Mouse (Mus musculus) macrophage (primary cell): ENCODE data around the gene Galr2. TPM values are rescaled to one million over a fixed set of nuclear protein-coding genes. Genes with fewer than 3 reads are reported as not detected.
"Not testable (repeated sequence)": the region's sequence is repeated elsewhere in the genome, so short reads cannot be mapped to it uniquely, and the experiment has no call there.

Source experiments
- H3K27ac ChIP-seq: fragments of 350-480 bp; formaldehyde crosslinking; 2 replicates; pipeline ENCODE4 v1.9.0; 2021
- H3K36me3 ChIP-seq: fragments of 350-480 bp; formaldehyde crosslinking; 2 replicates; pipeline ENCODE4 v1.9.0; 2021; ENCODE audit errors: inconsistent target
- H3K4me3 ChIP-seq: fragments of 350-480 bp; formaldehyde crosslinking; 2 replicates; pipeline ENCODE4 v1.9.0; 2021; ENCODE audit errors: inconsistent target
- H3K79me2 ChIP-seq: fragments of 350-480 bp; formaldehyde crosslinking; 2 replicates; pipeline ENCODE4 v1.9.0; 2021; ENCODE audit errors: inconsistent target
- WGBS: methylation state at CpG from one replicate; pipeline ENCODE4 v1.1.7; 2026; ENCODE audit warnings: inconsistent platforms; ENCODE audit not compliant: missing documents; 5-methylcytosine and 5-hydroxymethylcytosine counted together
- polyA plus RNA-seq: library from polyadenylated mRNA; stranded (reverse); fragments of 250-400 nt; gene quantifications from 3 replicates; pipeline ENCODE4 v1.2.4, GENCODE M21; 2018; ENCODE audit warnings: inconsistent platforms

Galr2 gene
- polyA plus RNA-seq, 1 experiment from 2014 or later: not detected

GRCm38 (mm10) chr11:116255982-116256675 lies 24.6 kb upstream of the Galr2 start:
- H3K27ac ChIP-seq: no peak overlapping the region
- peaks cover 57% of the 10 kb centered on the region for H3K36me3 ChIP-seq
- H3K4me3 ChIP-seq: no peak overlapping the region
- WGBS: 52% methylated on average over 9 of the region's 9 CpGs
- H3K79me2 ChIP-seq: no peaks in the 10 kb centered on the region; the same call in 1 of the 2 replicates

GRCm38 (mm10) chr11:116259461-116259860 lies 21.3 kb upstream of the Galr2 start:
- H3K27ac ChIP-seq: peak overlapping the region; percentile 15; the same call in 1 of the 2 replicates

GRCm38 (mm10) chr11:116260259-116260658 lies 20.5 kb upstream of the Galr2 start:
- H3K27ac ChIP-seq: no peak overlapping the region
- WGBS: 54% methylated on average over 7 of the region's 7 CpGs

More at GRCm38 (mm10) chr11:116259461-116259860, 21.3 kb upstream of the Galr2 start:
- H3K4me3 ChIP-seq: no peak overlapping the region
- H3K79me2 ChIP-seq: no peaks in the 10 kb centered on the region; the same call in 1 of the 2 replicates
- 20% methylated on average over 8 of the region's 8 CpGs for WGBS
- peaks cover 59% of the 10 kb centered on the region for H3K36me3 ChIP-seq

GRCm38 (mm10) chr11:116265352-116265751 lies 15.4 kb upstream of the Galr2 start:
- WGBS: 27% methylated on average over 11 of the region's 11 CpGs
- Histone ChIP-seq H3K27ac (no peak overlapping the region), H3K4me3 (no peak overlapping the region), H3K36me3 (peaks cover 80% of the 10 kb centered on the region), H3K79me2 (peaks cover 15% of the 10 kb centered on the region)

More at GRCm38 (mm10) chr11:116260259-116260658, 20.5 kb upstream of the Galr2 start:
- H3K36me3 ChIP-seq: peaks cover 67% of the 10 kb centered on the region
- H3K79me2 ChIP-seq: no peaks in the 10 kb centered on the region; the same call in 1 of the 2 replicates
- H3K4me3 ChIP-seq: no peak overlapping the region

GRCm38 (mm10) chr11:116265850-116266249 lies 14.9 kb upstream of the Galr2 start:
- Histone ChIP-seq H3K36me3 (peaks cover 78% of the 10 kb centered on the region), H3K79me2 (peaks cover 20% of the 10 kb centered on the region), H3K4me3 (no peak overlapping the region), H3K27ac (no peak overlapping the region)
- 28% methylated on average over 2 of the region's 4 CpGs for WGBS

DNA sequence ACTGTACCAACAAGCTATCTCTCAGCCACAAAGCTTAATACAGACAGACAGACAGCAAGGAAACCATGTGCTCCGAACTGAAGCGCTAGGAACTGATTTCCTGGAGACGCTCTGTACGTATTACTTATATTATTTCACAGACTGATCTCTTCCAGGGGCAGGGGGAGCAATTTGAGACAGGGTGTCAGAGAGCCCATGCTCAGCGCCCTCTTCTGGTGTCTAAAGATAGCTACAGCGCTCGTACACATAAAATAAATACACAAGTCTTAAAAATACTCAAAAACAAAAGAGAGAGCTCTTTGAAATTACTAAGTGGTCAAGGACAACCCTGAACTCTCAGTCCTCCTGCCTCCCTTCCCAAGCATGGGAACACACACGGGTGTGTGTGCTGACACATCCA lies 13.1 kb upstream of the Galr2 start:
- H3K4me3 ChIP-seq: no peak overlapping the region
- peaks cover 38% of the 10 kb centered on the region for H3K79me2 ChIP-seq
- no peak overlapping the region for H3K27ac ChIP-seq
- H3K36me3 ChIP-seq: peaks cover 65% of the 10 kb centered on the region
- 87% methylated on average over 6 of the region's 8 CpGs for WGBS

DNA sequence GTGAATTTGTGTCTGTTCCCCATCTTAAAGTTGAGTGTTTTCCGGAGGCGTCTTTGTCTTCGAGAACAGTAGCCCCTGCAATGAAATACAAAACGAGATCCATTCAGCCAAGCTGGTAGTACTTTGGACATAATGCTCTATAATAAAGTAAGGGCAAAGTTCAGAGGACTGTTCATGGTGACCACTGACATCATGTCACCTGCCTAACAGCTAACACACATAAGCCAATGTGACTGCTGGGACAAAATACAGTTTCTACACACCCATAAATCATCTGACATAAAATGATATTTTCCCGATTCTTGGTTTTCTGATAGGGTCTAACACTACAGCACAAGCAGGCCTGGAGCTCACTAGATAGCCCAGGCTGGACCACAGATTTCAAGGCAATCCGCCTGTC lies 12.4 kb upstream of the Galr2 start:
- H3K36me3 ChIP-seq: peaks cover 58% of the 10 kb centered on the region
- H3K79me2 ChIP-seq: peaks cover 45% of the 10 kb centered on the region
- H3K27ac ChIP-seq: no peak overlapping the region
- H3K4me3 ChIP-seq: no peak overlapping the region
- WGBS: 98% methylated on average over 6 of the region's 6 CpGs

DNA sequence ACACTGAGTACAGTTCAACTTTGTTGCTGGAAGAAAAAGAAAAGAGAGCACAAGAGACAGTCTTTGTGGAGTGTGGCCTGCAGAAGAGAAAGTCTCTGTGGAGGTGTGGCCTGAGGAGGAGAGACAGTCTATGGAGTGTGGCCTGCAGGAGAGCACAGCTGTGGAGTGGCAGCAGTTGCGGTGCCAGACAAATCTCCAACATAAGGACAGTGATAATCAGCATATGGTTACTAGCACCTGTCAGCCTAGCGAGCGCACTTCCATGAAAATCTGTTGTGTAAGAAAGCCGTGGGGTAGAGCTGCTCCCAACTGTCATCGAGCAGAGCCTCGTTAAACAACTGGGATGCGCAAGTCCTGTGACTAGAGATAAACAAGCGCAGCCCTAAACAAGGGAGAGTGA lies 11.2 kb upstream of the Galr2 start:
- Histone ChIP-seq H3K4me3 (no peak overlapping the region), H3K79me2 (peaks cover 51% of the 10 kb centered on the region), H3K27ac (no peak overlapping the region), H3K36me3 (peaks cover 46% of the 10 kb centered on the region)
- 96% methylated on average over 8 of the region's 8 CpGs for WGBS

DNA sequence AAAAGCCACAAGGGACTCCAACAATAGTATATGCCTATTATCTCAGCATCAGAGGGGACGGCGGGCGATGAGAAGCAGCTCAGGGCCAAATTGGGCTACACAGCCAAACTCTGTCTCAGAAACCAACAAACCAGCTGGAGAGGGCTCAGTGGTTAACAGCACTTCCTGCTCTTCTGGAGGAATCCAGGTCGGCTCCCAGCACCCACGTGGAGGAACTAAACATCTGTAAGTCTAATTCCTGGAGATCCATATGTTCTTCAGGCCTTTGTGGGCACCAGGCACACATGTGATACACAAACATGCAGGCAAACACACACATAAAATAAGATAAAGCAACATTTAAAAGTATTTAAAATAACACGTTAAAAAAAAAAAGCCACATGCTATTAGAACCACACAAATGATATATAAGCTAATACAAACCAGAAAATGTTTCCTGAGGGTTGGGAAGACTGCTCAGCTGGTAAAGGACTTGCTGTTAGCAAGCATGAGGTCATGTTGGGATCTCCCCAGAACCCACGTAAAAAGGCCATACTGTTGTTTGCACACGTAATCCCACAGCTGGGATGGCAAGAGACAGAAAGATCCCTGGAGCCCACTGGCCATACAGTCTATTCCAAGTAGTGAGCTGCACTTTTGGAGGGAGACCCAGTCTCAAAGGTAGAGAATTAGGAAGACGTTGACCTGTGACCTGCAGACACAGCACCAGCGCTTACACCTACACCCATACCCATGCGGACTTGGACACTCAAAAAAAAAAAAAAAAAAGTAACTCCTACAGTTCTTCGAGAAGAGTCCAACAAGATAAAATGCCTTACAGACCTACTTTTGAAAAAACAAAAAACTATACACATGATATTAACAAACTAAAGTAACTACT lies 7.9 kb upstream of the Galr2 start:
- H3K27ac ChIP-seq: no peak overlapping the region
- peaks cover 51% of the 10 kb centered on the region for H3K79me2 ChIP-seq
- peak overlapping the region; percentile 91 for H3K4me3 ChIP-seq
- peaks cover 33% of the 10 kb centered on the region for H3K36me3 ChIP-seq
- WGBS: 16% methylated on average over 12 of the region's 12 CpGs

DNA sequence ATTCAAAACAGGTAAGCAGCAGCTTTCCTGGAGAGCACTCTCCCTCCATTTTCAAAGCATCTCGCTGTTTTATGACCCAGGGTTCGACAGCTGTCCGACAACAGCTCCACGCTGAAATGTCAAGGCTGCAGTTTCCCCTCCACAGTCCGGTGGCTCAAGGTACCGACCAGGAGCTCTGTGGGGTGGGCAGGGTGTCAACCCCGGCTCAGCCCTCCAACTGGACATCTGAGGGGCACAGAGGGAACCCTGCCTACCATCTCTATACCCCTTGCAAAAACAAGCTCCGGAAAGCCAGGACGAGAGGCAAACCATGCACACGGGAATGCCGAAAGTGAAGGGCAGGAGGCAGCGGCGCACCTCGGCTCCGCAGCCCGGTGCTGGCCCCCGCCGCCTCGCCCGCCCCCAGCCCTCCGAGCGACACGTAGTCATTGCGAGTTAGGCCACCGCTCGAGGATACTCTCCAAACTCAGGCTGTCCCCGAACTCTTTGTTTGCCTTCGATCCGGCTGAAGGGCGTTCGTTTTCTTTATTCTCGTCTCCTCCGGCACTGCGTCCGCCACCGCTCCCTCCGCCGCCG lies 7.2 kb upstream of the Galr2 start:
- peak overlapping the region; percentile 91 for H3K4me3 ChIP-seq
- peaks cover 25% of the 10 kb centered on the region for H3K36me3 ChIP-seq
- H3K79me2 ChIP-seq: peaks cover 51% of the 10 kb centered on the region
- under 1% methylated on average over 31 of the region's 39 CpGs for WGBS
- H3K27ac ChIP-seq: peak overlapping the region; percentile 66; the same call in 1 of the 2 replicates

GRCm38 (mm10) chr11:116274045-116274666 lies 6.6 kb upstream of the Galr2 start, which contains the start of gene Srp68:
Gene Srp68 (minus strand): TSS chr11:116274217.
- peaks cover 47% of the 10 kb centered on the region for H3K79me2 ChIP-seq
- H3K4me3 ChIP-seq: peak within 1 kb of the TSS; percentile 91
- peaks cover 19% of the 10 kb centered on the region for H3K36me3 ChIP-seq
- peak within 1 kb of the TSS; percentile 66 for H3K27ac ChIP-seq
- 1% methylated on average over 30 of the region's 32 CpGs for WGBS

DNA sequence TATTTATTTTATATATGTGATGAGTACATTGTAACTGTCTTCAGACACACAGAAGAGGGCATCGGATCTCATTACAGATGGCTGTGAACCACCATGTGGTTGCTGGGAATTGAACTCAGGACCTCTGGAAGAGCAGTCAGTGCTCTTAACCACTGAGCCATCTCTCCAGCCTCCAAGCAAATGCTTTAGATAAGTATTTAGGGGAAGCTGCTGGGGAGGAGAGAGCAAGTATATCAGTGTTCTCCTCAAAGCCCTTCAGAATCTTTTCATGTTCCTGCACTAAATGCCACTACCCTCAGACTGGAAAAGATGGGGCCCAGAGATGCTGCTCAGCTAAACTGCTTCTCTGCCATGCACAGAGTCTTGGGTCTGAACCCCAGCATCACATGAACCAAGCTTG lies 3.6 kb upstream of the Galr2 start:
- H3K27ac ChIP-seq, H3K4me3 ChIP-seq, H3K36me3 ChIP-seq: not testable (repeated sequence)
- peaks cover 17% of the 10 kb centered on the region for H3K79me2 ChIP-seq
- WGBS: 100% methylated on average over 1 of the region's 1 CpGs

GRCm38 (mm10) chr11:116281671-116282070 lies 932 bp downstream of the Galr2 start:
- H3K36me3 ChIP-seq: no peaks in the 10 kb centered on the region
- no peak overlapping the region for H3K27ac ChIP-seq
- 10% methylated on average over 18 of the region's 18 CpGs for WGBS
- H3K4me3 ChIP-seq: no peak overlapping the region
- no peaks in the 10 kb centered on the region for H3K79me2 ChIP-seq

DNA sequence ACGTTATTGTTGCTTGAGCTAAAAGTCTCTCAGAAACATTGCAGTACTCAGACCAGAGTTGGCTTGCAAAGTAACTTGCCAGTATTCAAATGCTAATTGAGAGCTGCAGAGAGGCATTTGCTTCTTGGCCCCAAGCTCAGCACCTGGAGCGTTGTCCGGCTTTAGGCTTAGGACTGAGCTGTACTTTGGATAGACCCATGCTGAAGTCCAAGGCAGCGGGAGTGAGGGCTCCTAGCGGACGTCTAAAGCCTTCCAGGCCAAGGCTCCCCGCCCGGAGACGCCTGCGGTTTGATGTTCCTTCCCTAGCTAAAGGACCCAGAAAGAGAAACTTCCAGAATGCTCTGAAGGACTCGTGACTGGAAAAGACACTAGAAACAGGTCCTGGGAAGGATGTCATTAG lies 1.4 kb downstream of the Galr2 start:
- H3K36me3 ChIP-seq: no peaks in the 10 kb centered on the region
- no peaks in the 10 kb centered on the region for H3K79me2 ChIP-seq
- WGBS: 3% methylated on average over 11 of the region's 11 CpGs
- H3K27ac ChIP-seq: no peak overlapping the region
- no peak overlapping the region for H3K4me3 ChIP-seq
